Mouse (Mus musculus) ovary, adult 18-20 months (tissue): Measurements from ENCODE around the gene Bbs9.
"Not testable (repeated sequence)": the region's sequence is repeated elsewhere in the genome, so short reads cannot be mapped to it uniquely, and the experiment has no call there.

ENCODE experiments used
- DNase-seq: peaks from one replicate; pipeline ENCODE4 v3.0.0; 2022; ENCODE audit warnings: low spot score, mixed read lengths

The Bbs9 gene

DNA sequence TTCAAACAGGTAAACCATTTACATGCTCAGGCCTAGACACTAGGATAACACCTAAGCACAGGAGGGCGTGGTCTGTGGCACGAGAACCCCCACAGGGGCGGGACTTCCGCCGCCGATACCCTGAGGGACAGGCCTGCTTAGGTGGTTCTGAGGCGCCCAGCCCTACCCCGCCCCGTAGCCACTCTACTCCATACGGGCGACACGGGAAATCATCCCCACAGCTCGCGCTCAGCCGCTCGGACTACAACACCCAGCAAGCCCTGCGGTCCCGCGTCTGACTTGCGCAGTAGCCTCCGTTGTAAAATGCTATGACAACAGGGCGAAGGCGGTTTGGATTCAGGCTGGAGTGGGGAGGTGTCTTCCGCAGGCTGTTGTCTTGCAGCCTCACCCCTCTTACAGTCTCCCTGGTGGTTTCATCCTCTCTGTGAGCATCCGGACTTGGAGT is at the start of gene Bbs9:
TSS of gene Bbs9 (plus strand) at position 292 of the 445 bp plus-strand sequence.
- DNase-seq: peak; percentile 91

DNA sequence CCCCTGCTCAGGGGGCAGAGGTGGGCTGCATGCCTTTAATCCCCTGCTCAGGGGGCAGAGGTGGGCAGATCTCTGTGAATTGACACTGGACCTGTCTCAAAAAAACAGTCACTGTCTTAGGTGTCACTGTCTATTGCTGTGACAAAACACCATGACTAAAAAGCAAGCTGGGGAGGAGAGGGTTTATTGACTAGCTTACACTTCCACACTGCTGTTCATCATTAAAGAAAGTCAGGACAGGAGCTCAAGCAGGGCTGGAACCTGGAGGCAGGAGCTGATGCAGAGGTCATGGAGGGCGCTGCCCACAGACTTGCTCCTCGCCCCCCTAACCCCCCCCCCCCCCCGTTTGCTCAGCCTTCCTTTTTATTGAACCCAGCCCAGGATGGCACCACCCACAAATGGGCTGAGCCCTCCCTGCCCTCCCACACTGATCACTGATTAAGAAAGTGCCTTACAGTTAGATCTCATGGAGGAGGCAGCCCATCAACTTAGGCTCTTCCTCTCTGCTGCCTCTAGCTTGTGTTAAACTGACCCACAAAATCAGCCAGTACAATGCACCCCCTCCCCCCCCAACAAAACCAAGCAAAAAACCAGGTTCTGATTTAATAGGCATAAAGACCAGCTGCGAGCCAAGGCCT is 47.4 kb upstream of the Bbs9 start:
- no peak for DNase-seq

DNA sequence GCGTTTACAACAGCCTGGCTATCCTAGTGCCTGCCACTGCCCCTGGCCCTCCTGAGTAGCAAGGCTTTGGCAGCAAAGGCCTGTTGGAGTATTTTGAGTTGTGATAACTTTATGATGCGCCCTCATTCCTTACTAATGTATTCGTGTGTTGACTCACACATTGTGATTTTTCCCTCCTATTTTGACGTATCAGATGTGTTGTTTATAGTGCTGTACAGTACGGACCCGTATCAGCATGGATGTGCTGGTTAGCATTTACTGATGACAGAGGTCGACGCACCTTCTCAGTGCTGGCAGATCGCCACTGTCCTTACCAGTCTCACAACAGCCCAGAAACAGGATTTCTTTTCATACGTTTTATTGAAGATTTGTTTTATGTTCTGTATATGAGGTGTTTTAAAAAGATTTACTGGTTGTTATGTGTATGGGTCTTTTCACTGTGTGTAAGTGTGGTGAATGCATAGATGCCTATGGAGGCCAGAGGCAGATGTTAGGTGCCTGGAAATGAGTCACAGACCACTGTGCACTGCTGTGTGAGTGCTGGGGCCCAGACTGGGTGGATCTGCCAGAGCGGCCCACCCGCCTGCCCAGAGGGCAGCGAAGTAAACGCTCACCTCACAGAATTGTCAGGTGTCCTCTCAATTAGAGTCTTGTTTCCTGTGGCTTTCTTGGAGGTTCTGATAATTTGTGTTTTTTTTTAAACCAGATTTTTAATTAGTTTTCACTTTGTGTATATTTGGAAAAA is 46.7 kb upstream of the Bbs9 start:
- no peak for DNase-seq

DNA sequence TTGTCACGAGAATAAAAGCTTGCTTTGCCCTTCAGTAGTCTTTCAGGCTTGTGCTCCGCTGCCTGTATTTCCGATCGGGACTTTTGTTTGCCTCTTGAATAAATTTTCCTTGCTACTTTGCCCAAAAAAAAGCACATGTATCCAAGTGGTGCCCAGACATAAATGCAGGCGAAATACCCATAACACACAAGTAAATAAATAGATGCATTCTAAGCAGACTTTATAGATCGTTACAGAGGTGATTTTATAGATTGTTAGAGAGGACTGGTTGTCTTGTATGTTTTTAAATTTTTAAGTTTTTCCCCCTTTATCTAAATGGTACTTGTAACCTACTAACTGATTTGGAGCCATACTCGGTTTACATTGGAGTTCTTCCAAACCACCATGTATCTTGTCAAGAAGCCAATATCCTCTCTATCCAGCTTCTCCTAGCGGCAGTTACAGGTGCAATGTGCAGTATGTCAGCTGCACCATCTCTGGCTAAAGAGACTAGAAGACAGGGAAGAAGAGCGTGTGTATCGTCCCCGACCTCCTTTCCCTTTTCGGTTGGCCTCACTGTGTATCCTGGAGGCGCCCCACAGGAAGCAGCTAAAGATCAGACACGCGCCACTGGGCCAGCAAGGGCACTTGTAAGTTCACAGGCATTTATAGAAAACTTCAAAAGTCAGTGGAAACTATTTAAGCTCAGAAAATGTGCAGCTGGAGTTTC is 45.8 kb upstream of the Bbs9 start:
- no peak for DNase-seq

DNA sequence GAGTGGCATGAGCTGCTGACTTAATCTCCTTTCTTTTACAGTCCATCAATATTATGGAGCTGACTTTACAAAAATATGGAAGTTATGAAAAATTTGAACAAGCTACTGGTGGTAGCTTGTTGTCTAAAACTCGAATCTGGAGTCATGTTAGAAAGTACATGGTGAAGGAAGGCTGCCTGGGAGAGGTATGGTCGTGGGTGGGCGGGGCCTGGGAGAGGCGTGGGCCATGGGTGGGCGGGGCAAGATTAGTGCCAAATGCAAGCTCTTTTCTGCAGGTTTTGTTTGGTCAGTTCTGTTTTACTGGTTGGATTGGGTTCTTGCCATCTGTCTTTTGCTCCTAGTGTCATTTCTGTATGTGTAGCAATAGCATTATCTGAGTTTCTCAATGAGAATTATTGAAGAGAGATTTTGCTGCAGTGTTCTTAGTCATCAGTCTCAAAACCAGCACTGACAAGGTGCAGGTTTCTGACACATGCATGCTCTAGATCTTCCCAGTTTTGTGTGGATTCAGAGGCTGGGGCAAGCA is 45.1 kb upstream of the Bbs9 start:
- no peak for DNase-seq

DNA sequence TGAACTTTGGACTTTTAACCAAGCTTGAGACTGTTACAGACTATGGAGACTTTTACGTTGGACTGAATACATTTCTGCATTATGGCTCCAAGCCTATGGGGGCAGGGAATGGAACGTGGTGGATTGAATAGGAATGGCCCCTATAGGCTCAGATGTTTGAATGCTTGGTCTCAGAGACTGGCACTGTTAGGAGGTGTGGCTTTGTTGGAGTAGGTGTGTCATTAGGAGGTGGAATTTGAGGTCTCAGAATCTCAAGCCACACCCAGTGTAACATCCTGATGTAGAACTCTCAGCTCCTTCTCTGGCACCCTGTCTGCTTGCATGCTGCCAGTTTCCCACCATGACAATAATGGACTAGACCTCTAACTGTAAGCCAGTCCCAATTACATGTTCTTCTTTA is 42.3 kb upstream of the Bbs9 start:
- no peak for DNase-seq

DNA sequence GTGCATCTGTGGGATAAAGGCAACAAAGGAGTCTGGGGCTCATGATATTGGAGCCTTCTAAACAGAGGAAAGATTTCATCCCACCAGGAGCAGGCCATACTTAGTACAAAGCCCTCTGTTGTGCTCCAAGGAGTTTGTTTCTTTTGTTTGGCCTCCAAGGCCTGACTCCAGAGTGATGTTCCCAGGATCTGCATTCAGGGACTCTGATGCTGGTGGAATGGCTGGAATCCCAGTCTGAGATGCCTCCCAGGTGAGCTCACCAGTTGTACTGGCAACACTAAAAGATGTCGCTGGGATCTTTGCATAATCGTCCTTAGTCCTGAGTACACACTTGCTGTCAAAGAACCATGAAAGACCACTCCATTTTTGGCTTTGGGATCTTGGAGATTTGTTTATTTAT is 41.4 kb upstream of the Bbs9 start:
- DNase-seq: no peak

DNA sequence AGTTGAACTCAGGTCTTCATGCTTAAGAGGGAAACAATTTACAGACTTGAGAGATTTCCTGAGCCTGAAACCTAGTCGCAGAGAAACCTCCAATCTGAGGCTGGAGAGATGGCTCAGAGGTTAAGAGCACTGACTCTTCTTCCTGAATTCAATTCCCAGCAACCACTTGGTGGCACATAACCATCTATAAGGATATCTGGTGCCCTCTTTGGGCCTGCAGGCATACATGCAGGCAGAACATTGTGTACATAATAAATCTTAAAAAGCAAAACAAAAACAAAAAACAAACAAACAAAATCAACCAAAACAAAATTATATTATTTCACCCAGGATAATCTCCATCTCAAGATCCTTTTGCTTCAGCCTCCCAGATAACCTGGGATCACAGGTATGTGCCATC is 36.7 kb upstream of the Bbs9 start:
- DNase-seq: no peak

DNA sequence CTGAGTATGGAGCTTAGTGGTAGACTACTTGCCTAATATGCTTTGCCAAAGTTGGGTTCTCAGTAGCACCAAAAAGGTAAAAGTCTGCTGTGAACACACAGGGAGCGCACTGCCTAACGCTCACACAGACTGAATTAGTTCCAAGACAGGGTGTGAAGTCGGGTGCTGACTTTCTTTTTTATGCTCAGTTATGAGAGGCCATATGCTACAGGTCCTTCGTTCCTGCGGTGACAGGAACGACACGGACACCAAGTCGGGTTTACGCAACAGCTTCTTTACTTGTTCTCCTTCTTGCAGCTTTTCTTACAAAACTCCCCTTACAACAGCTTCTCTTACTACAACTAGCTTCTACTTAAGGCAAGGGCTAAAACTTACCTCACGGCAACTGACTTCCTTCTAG is 32.4 kb upstream of the Bbs9 start:
- DNase-seq: no peak

DNA sequence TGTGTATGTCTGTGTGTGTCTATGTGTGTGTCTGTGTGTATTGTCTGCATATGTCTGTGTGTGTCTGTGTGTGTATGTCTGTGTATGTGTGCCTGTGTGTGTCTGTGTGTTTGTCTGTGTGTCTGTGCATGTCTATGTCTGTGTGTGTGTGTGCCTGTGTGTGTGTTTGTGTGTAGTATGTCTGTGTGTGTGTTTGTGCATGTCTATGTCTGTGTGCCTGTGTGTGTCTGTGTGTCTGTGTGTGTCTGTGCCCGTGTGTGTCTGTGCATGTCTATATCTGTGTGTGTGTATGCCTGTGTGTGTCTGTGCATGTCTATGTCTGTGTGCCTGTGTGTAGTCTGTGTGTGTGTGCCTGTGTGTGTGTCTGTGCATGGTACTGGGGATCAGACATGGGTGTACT is 30.4 kb upstream of the Bbs9 start:
- no peak for DNase-seq

DNA sequence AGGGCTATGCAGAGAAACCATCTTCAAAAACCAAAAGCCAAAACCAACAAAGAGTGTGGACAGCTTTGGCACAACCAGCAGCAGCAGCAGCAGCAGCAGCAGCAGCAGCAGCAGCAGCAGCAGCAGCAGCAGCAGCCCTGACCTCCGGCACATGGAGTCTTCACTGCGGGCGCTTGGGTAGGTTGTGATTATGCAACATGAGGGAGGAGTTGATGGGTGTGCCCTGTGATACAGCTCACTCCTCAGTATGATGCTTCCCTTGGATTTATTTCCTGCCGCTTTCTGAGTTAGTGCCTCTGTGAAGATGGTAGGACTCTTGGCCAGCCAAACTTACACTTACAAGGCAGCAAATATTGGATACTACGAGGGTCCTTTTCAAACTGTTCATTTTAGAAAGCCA is 28.3 kb upstream of the Bbs9 start:
- no peak for DNase-seq

DNA sequence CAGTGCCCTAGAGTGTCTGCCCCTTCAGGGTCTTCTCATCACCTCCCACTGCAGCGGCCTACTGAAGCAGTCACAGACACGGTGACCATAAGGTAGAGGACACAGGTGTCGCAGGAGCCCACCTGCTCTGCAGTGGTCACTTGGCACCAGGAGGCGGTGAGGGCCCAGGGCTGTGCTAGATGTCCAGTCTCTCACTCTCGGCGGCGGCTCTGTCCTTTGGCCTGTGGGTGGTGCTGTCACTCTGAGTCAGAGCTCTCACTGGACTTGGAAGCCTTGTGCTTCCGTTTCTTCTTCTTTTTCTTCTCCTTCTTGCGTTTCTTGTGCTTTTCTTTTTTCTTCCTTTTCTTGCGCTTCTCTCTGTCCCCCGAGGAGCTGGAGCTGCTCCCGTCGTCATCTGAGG is 27.1 kb upstream of the Bbs9 start:
- DNase-seq: no peak

DNA sequence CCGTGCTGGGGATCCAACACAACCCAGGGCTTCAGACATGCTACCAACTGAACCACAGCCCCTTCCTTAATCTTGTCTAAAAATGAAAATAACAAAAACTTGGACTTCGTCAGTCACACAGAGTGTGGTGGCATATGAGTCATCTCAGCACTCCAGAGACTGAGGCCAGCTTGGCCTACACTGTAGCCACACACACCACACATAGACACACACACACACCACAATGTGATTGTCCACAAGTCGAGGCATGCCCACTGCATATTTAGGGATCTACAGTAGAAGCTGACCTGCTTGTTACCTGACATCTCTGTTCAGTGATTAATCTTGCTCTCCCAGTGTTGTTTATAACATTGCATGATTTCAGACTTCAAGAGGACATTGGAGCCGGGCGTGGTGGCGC is 26.3 kb upstream of the Bbs9 start:
- no peak for DNase-seq

DNA sequence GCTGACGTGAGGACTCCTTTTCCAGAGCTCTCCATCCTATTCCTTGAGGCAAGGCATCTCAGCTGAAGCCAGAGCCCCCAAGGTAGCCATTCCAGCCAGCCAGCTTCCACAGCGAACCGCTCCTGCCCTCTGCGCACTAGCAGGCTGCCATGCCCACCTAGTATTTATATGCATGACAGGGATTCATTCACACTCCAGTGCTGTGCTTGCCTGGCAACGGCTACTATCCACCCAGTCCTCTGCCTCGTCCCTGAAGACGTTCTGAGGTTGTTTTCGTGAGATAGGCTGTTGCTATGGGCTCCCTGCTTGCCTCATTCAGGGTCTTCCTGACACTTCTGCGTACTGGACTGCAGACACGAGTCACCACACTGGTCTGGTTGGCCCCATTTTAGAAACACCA is 22.8 kb upstream of the Bbs9 start:
- DNase-seq: no peak

DNA sequence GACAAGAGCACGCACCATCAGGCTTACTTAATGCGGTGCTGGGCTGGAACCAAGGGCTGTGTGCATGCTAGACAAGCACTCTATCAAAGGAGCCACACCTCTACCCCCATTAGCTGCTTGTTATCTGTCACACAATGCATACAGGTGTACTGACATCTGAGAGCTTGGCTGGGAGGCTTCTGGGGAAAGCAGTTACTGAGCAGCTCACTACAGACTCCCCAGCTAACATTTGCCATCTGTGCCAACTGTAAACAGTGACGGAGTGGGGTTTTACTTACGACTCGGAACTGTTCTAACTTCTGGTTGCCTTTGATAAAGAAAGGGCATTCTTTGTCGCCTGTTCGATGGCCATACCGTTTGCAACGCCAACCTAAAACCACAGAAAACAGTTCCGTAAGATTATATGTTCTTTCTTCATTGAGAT is 22.0 kb upstream of the Bbs9 start:
- no peak for DNase-seq

DNA sequence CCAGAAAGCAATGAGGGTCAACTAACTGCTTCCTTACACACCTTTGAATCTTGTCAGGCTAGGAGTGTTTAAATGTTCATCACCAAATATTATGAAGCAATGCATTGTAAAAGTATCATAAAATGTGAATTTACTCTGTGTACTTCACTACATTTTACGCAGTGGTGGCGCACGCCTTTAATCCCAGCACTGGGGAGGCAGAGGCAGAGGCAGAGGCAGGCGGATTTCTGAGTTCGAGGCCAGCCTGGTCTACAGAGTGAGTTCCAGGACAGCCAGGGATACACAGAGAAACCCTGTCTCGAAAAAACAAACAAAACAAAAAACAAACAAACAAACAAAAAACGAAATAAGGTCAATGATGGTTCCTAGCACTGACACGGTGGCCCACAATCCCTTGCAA is 21.5 kb upstream of the Bbs9 start, which contains the start of gene Gm17545:
TSS of gene Gm17545 (plus strand) at position 301 of the 400 bp plus-strand sequence.
- not testable (repeated sequence) for DNase-seq

DNA sequence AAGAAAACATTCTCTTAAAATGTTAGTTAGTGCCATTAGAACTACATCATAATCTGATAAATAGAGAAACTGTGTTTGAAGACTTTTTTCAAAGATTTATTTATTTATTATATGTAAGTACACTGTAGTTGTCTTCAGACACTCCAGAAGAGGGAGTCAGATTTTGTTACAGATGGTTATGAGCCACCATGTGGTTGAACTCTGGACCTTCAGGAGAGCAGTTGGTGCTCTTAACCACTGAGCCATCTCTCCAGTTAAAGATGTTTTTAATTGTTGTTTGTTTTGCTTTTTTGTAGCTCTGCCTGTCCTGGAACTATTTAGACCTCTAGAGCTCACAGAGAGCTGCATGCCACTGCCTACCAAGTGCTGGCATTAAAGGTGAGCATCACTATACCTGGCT is 20.5 kb upstream of the Bbs9 start:
- no peak for DNase-seq

DNA sequence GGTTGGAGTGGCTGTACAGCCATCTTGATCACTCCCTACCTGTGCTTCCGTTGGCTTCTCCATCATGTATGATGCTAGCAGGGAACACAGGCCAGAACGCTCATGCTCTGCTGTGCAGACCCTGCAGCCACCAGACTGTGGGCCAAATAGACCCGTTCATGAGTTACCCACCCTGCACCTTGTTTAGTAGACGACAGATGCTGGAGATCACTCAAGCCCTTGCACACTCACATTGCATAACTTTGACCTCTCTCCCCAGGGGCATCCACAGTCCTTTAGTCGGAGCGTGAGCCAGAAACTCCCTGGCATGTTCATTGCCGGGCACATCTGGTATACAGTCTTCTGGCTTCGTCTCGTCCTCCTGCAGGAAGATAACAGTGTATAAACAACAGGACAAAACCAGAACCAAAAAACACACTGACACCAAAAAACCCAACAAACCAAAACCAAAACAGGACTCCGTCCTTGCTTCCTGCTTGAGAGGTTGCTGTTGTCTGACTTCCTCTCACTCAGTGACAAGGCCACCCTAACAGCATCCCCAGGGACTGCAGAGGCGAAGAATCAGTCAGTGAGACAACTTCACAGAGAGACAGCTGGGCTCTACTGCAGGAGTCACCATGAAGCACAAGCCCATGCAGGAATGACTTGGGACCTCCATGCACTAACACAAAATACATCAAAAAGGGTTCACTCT is 18.2 kb upstream of the Bbs9 start:
- no peak for DNase-seq

DNA sequence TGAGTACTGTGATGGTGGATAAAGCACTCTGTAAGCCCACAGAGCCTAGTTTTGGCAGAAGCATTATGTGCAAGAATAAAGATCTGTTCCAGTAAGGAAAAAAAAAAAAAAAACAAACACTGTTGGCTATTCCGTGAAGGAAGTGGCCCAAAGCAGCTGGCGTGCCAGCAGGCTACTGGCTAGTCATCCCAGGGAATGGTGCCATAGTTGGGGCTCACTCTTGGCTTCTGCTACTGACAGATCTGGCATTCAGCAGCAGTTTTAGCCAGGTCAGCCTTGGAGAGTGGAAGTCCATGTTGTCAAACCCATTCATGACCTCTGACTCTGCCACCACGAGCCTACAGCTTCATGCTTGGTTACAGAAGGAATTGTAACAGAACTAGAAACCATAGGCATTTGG is 13.6 kb upstream of the Bbs9 start:
- DNase-seq: no peak

DNA sequence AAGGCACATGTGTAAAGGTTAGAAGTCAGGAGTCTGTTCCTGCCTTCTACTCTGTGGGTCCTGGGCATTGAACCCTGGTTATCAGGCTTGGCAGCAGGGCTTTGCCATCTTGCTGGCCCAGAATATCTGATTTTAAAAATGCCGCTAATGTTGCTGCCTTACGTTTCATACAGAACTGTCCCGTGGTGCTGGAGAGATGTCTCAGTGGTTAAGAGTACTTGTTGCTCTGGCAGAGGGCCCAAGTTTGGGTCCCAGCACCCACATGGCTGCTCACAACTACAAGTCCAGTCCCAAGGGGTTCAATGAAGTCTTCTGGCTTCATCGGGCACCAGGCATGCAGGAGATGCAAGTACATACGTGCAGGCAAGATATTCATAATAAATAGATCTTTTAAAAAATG is 9.3 kb upstream of the Bbs9 start:
- DNase-seq: no peak

DNA sequence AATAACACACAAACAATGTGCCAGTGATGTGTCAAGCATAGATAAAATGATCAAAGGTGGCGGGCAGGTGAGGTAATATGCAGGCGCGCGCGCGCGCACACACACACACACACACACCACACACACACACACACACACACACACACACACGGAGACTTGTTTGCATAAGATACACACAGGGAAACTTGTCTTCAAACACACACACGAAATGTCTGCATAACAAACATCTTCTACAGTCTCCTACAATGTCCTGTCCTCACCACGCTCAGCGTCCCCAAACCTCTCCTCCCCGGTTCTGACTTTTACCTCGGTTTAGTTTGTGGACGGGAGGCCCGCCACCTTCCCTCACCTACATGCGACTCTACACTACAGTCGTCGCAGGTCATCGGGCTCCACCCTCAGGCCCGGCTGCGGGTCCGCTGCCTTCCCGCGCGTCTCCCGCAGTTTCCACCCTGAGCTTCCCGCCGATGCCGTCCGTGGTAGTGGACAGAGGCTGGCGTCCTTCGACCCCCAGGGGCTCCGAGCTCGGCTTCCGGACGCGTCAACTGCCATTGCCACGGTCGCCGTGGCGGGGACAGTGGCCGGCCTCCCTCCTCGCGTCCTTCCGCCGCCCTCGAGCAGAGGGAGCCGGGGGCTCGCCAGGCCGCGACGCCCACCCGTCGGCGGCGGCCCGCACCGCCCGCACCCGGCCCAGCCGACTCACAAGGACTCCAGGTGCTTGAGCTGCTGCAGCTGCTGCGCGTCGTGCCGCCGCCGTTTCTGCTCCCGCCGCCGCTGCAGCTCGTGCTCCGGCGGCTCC is 7.9 kb upstream of the Bbs9 start:
- DNase-seq: no peak
